Mouse (Mus musculus): ENCODE results near the gene Mllt3. TPM values are rescaled to one million over a fixed set of nuclear protein-coding genes. Genes with fewer than 3 reads are reported as not detected.

Mllt3 gene
- polyA plus RNA-seq, 1 experiment: 4.1 TPM

DNA sequence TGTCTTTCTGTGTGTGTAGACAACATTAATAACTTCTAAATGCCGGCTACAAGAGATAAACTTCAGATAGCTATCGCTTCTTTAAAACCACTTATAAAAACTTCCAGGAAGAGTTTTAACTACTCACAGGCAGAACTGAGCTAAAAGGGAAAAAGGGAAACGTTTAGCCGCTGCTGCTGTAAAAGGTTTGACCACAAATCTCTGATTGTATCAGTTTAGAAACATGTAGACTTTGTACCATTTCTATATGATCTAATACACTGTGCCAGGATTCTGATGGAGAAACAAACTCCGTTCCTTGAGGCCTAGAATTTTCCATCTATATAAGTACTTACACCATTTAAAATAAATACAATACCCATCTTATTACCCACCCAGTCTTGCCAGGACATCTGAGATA, 17.4 kb downstream of the Mllt3 start:
- TF ChIP-seq CTCF (IDR thresholded peaks at IDR 0.05; ENCODE audit: extremely low read depth, insufficient read depth, insufficient read length, insufficient replicate concordance) (no peak), POLR2A (IDR thresholded peaks at IDR 0.05; ENCODE audit: low read depth, low read length) (no peak)
- no peaks in the 10 kb centered on the region for H3K27me3 ChIP-seq (ENCODE audit: control insufficient read depth, insufficient read depth, low read length)
- no peak overlapping the region for H3K4me3 ChIP-seq (ENCODE audit: extremely low read depth, insufficient read depth, insufficient read length)
- peaks cover 10% of the 10 kb centered on the region; the same call in 1 of the 2 replicates for H3K4me1 ChIP-seq (ENCODE audit: control insufficient read depth, insufficient read depth, insufficient read length)
- H3K27ac ChIP-seq (ENCODE audit: insufficient read depth, low read length): no peak overlapping the region
- DNase-seq (ENCODE audit: low read depth in 1 of 2, low spot score in 2 of 2): no peak
- 34% methylated on average over 5 of the region's 5 CpGs for WGBS
- H3K36me3 ChIP-seq (ENCODE audit: control insufficient read depth, insufficient read depth, low read length): no peaks in the 10 kb centered on the region; the same call in 1 of the 2 replicates

DNA sequence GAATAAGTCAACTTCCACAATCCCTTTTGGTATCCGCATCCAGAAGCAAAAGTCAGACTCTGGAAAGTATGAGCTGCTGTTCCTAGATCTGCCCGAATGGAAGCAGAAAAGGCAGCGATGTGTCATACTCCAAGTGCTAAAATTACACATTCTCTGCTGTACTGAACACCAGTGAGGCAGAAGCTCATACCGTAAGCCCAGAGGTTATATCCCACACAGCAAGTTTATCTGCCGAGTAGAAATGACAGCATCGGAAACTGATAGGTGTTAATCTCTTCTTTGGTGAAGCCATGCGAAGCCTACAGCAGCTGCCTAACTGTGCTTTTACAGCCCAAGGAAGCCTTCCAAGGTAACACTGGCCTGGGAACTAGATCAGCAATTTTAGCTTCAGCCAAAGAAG, 17.9 kb downstream of the Mllt3 start:
- no peak overlapping the region for H3K4me3 ChIP-seq (ENCODE audit: extremely low read depth, insufficient read depth, insufficient read length)
- H3K4me1 ChIP-seq (ENCODE audit: control insufficient read depth, insufficient read depth, insufficient read length): peaks cover 7% of the 10 kb centered on the region; the same call in 1 of the 2 replicates
- H3K27me3 ChIP-seq (ENCODE audit: control insufficient read depth, insufficient read depth, low read length): no peaks in the 10 kb centered on the region
- DNase-seq (ENCODE audit: low read depth in 1 of 2, low spot score in 2 of 2): no peak
- no peak overlapping the region for H3K27ac ChIP-seq (ENCODE audit: insufficient read depth, low read length)
- 80% methylated on average over 7 of the region's 7 CpGs for WGBS
- TF ChIP-seq CTCF (IDR thresholded peaks at IDR 0.05; ENCODE audit: extremely low read depth, insufficient read depth, insufficient read length, insufficient replicate concordance) (no peak), POLR2A (IDR thresholded peaks at IDR 0.05; ENCODE audit: low read depth, low read length) (no peak)
- H3K36me3 ChIP-seq (ENCODE audit: control insufficient read depth, insufficient read depth, low read length): no peaks in the 10 kb centered on the region; the same call in 1 of the 2 replicates

DNA sequence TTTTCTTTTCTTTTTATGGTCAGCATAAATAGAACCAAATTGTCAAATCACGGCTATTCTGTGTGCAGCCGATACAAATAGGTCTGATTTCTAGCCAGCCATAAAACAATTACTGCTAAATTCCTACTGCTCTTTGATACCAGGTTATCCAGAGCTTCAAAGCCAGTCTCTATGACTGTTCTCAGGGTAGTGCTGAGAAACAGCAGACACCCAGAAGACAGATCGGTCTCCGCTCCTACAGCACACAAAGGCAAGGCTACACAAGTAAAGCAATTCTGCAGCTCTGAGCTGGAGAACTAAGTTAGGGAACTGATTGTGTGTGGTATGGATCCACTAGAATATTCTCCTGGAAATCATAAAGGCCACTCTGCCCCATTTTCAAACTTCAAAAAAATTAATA, 20.4 kb downstream of the Mllt3 start:
- H3K4me1 ChIP-seq (ENCODE audit: control insufficient read depth, insufficient read depth, insufficient read length): peaks cover 6% of the 10 kb centered on the region; the same call in 1 of the 2 replicates
- WGBS: 78% methylated on average over 4 of the region's 4 CpGs
- TF ChIP-seq CTCF (IDR thresholded peaks at IDR 0.05; ENCODE audit: extremely low read depth, insufficient read depth, insufficient read length, insufficient replicate concordance) (no peak), POLR2A (IDR thresholded peaks at IDR 0.05; ENCODE audit: low read depth, low read length) (no peak)
- H3K4me3 ChIP-seq (ENCODE audit: extremely low read depth, insufficient read depth, insufficient read length): no peak overlapping the region
- H3K36me3 ChIP-seq (ENCODE audit: control insufficient read depth, insufficient read depth, low read length): no peaks in the 10 kb centered on the region; the same call in 1 of the 2 replicates
- DNase-seq (ENCODE audit: low read depth in 1 of 2, low spot score in 2 of 2): no peak
- H3K27me3 ChIP-seq (ENCODE audit: control insufficient read depth, insufficient read depth, low read length): no peaks in the 10 kb centered on the region
- H3K27ac ChIP-seq (ENCODE audit: insufficient read depth, low read length): no peak overlapping the region

DNA sequence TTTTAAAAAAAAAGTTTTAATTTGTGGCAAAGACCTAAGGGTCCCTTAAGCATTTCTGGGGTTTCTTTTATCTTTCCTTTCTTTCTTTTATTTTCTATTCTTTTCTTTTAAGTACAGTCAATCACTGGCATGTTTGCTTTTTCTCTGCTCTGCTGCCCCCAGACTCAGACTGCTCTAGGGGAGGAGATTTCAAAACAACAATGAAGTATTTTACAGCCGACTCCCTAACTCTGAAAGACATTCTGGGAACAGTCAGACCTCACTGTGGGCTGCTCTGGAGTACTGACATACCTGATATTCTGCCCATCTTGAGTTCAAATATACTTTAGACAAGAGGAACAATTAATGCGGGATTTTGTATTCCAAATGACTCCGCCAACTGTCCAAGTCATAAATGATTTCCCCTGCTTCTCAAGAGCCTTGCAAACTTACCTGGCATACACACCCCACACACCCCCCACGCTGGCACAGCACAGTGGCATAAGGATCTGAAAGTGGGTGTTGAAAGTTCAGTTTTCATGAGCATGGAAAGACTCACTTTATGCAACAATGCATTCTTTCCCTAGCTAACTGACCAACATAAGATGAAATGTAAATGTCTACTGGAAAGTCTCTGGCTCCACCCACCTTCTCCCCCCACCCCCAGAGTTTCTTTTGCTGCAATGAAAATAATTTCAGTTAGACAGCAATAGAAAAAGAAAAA, 21.1 kb downstream of the Mllt3 start:
- no peak for DNase-seq (ENCODE audit: low read depth in 1 of 2, low spot score in 2 of 2)
- 86% methylated on average over 4 of the region's 4 CpGs for WGBS
- TF ChIP-seq POLR2A (IDR thresholded peaks at IDR 0.05; ENCODE audit: low read depth, low read length): no peak
- TF ChIP-seq CTCF (IDR thresholded peaks at IDR 0.05; ENCODE audit: extremely low read depth, insufficient read depth, insufficient read length, insufficient replicate concordance): no peak

DNA sequence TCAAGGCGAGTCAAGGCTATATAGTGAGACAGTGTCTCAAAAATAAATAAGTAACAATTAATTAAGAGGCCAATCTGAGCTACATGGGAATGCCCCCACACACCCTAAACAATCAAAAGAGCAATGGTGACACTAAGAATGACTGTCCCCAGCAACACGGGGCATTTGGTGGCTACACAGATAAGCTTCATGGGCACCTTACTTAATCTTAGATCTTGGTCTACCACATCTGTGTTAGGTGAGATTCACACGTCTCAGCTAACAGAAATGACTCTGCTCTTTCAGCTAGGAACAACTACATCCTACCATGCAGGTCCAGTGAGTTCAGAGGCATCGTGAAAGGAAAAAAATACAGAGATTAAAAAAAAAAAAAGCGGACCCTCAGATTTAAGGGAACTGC, 22.7 kb downstream of the Mllt3 start:
- H3K4me3 ChIP-seq (ENCODE audit: extremely low read depth, insufficient read depth, insufficient read length): no peak overlapping the region
- no peak overlapping the region for H3K27ac ChIP-seq (ENCODE audit: insufficient read depth, low read length)
- DNase-seq (ENCODE audit: low read depth in 1 of 2, low spot score in 2 of 2): no peak
- no peaks in the 10 kb centered on the region; the same call in 1 of the 2 replicates for H3K36me3 ChIP-seq (ENCODE audit: control insufficient read depth, insufficient read depth, low read length)
- H3K4me1 ChIP-seq (ENCODE audit: control insufficient read depth, insufficient read depth, insufficient read length): peaks cover 8% of the 10 kb centered on the region; the same call in 1 of the 2 replicates
- no peak for TF ChIP-seq POLR2A (IDR thresholded peaks at IDR 0.05; ENCODE audit: low read depth, low read length)
- no peak for TF ChIP-seq CTCF (IDR thresholded peaks at IDR 0.05; ENCODE audit: extremely low read depth, insufficient read depth, insufficient read length, insufficient replicate concordance)
- H3K27me3 ChIP-seq (ENCODE audit: control insufficient read depth, insufficient read depth, low read length): no peaks in the 10 kb centered on the region
- WGBS: 76% methylated on average over 5 of the region's 5 CpGs

More for the DNA sequence above, 21.1 kb downstream of the Mllt3 start:
- peaks cover 6% of the 10 kb centered on the region; the same call in 1 of the 2 replicates for H3K4me1 ChIP-seq (ENCODE audit: control insufficient read depth, insufficient read depth, insufficient read length)
- H3K27me3 ChIP-seq (ENCODE audit: control insufficient read depth, insufficient read depth, low read length): no peaks in the 10 kb centered on the region
- H3K27ac ChIP-seq (ENCODE audit: insufficient read depth, low read length): no peak overlapping the region
- no peaks in the 10 kb centered on the region; the same call in 1 of the 2 replicates for H3K36me3 ChIP-seq (ENCODE audit: control insufficient read depth, insufficient read depth, low read length)
- no peak overlapping the region for H3K4me3 ChIP-seq (ENCODE audit: extremely low read depth, insufficient read depth, insufficient read length)

DNA sequence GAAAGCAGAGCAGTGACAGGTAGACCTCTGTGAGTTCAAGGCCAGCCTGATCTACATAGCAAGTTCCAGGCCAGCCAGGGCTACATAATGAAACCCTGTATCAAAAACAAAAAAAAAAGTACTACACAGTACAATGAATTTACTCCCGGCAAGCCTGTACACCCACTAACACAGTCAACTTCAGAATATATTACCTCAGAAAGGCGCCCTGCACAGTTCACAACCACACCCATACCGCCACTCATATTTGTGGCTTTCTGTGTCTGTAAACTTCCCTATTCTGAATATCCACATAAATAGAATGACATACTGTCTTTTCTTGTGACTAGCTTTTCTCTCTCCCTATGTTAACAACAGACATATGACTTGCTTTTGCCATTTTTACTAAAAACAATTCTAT, 27.4 kb downstream of the Mllt3 start:
- TF ChIP-seq POLR2A (IDR thresholded peaks at IDR 0.05; ENCODE audit: low read depth, low read length): no peak
- TF ChIP-seq CTCF (IDR thresholded peaks at IDR 0.05; ENCODE audit: extremely low read depth, insufficient read depth, insufficient read length, insufficient replicate concordance): no peak
- 40% methylated on average over 3 of the region's 3 CpGs for WGBS

More for the DNA sequence above, 27.4 kb downstream of the Mllt3 start:
- H3K4me3 ChIP-seq (ENCODE audit: extremely low read depth, insufficient read depth, insufficient read length): no peak overlapping the region
- no peaks in the 10 kb centered on the region for H3K36me3 ChIP-seq (ENCODE audit: control insufficient read depth, insufficient read depth, low read length)
- H3K27ac ChIP-seq (ENCODE audit: insufficient read depth, low read length): no peak overlapping the region
- H3K27me3 ChIP-seq (ENCODE audit: control insufficient read depth, insufficient read depth, low read length): no peaks in the 10 kb centered on the region
- DNase-seq (ENCODE audit: low read depth in 1 of 2, low spot score in 2 of 2): no peak
- H3K4me1 ChIP-seq (ENCODE audit: control insufficient read depth, insufficient read depth, insufficient read length): 0 out of 2 replicates have a peak, but pooled peaks cover 2% of the 10 kb centered on the region
